Mouse (Mus musculus): ENCODE measurements around the gene Snrnp70. TPM values are rescaled to one million over a fixed set of nuclear protein-coding genes. Genes with fewer than 3 reads are reported as not detected.
A peak's percentile ranks its signal among the peaks of the same experiment; 100 is the strongest.
"Not testable (repeated sequence)": the region's sequence is repeated elsewhere in the genome, so short reads cannot be mapped to it uniquely, and the experiment has no call there.

The Snrnp70 gene
- total RNA-seq, 1 experiment from 2014 or later, result 589 TPM

DNA sequence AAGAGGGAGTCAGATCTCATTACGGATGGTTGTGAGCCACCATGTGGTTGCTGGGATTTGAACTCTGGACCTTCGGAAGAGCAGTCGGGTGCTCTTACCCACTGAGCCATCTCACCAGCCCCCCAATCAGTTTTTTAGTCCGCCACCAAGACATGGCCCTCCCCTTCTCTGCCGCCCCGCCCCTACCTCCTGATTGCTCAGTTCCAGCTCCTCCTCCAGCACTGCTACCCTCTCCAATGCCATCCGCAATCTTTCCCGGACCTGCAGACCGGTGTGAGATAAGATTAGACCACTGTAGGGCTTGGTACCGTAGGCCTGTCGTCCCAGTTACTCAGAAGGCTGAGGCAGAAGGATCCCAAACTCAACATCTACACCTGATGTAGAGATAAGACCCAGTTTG, 36.5 kb downstream of the Snrnp70 start:
- not testable (repeated sequence) for ATAC-seq (replicated peaks in 1 of 2; ENCODE audit: insufficient read depth in 1 of 2, low FRiP score in 2 of 2, low TSS enrichment in 1 of 2, low read depth in 1 of 2, poor library complexity in 2 of 2, severe bottlenecking in 2 of 2)

DNA sequence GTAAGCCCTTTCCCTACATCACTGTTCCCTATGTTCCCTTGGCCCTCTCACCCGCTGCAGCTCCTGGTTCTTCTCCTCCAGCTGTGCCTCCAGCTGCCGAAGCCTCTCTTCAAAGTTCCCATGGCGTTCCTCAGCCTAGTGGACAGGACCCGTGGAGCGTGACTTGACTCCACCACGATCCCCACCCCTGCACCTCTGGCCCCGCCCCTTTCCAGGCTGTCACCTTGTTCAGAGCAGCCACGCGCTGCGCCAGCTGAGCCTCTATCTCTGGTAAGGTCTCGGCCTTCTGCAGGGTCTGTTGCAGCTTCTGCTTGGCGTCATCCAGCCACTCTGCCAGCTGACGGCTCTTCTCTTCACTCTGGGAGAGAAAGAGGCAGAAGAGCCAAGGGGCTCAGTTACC, 39.5 kb downstream of the Snrnp70 start:
- no peak for ATAC-seq (replicated peaks in 1 of 2; ENCODE audit: insufficient read depth in 1 of 2, low FRiP score in 2 of 2, low TSS enrichment in 1 of 2, low read depth in 1 of 2, poor library complexity in 2 of 2, severe bottlenecking in 2 of 2)

DNA sequence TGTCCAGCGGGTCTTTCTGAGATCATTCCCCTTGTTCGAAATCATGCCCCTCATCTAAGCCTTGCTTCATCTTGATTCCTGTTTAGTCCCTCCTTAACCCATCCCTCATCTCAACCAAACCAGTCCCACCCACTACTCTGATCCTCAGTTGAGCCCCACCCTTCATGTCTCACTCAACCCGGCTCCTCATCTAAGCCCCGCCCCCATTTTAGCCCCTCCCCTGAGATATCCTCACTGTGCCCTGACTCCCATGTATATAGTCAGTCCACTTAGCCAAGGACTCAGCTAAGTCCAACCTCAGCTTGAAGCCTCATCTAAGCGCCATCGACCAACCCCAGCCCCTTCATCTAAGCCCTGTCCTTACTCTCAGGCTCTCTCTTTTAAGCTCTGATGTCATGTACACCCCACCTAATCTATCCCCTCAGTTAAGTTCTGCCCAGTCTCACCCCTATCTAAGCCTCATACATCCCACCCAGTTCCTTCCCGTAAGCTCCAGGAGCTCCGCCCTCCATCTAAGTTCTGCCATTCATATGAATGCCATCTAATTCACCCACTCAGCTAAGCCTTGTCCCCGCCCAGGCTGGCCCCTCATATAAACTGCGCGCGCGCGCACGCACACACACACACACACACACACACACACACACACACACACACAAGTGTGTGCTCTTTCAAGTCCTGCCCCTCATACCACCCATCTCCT, 40.1 kb downstream of the Snrnp70 start:
- ATAC-seq (replicated peaks in 1 of 2; ENCODE audit: insufficient read depth in 1 of 2, low FRiP score in 2 of 2, low TSS enrichment in 1 of 2, low read depth in 1 of 2, poor library complexity in 2 of 2, severe bottlenecking in 2 of 2), result no peak

DNA sequence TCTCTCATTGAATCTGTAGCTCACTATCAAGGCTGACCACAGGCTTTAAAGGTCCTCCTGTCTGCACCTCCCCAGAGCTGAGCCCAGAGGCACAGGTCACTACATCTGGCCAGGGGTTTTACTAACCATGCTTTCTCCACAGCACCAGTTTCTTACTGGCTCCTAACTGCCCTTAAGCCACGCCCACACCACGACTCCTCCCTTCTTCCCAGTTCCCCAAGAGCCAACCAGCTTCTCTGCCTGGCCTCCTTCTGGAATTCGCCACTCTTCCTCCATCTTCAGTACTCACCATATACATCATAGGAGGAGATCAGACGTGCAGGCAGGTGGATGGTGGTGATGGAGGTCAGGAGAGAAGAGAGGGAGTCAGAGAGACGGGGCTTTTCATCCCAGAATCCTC, 42.5 kb downstream of the Snrnp70 start:
- no peak for ATAC-seq (replicated peaks in 1 of 2; ENCODE audit: insufficient read depth in 1 of 2, low FRiP score in 2 of 2, low TSS enrichment in 1 of 2, low read depth in 1 of 2, poor library complexity in 2 of 2, severe bottlenecking in 2 of 2)

DNA sequence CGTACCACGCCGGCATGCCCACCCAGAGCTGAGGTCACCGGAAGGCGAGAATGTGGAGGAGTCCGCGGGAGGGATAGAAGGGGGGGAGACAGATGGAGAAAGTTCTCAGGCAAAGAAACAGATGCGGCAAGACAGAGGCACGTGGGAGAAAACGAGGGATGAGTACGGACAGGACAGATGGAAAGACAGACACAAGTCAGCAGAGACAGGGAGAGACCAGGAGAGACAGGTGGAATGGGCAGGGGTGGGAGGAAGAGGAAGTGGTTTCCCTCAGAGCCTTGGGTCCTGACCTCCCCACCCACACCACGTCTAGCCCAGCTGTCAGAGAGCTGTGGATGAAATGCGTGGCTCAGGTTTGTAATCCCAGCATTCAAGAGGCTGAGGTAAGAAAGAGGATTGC, 48.6 kb downstream of the Snrnp70 start:
- 0 out of 4 replicates have a peak, but pooled peaks of 1 of the 2 experiments have one; percentile 17 for ATAC-seq (replicated peaks in 1 of 2; ENCODE audit: insufficient read depth in 1 of 2, low FRiP score in 2 of 2, low TSS enrichment in 1 of 2, low read depth in 1 of 2, poor library complexity in 2 of 2, severe bottlenecking in 2 of 2)

DNA sequence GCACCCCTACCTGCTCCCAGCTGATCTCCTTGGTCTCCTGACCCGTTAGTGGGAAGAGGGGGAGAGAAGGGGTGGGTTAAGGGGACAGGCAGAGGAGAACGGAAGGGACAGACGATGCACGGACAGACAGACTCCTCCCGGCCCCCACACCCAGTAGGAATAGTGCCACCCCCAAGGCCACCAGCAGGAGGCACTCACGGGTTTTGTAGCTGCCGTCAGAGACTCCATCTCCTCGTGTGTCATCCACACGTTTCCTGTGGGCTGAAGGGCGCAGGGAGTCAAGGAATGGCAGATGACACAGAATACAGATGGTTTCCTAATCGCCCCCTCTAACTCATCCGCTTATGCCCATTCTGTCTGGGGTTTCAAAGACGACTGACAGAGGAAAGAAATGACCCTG, 52.0 kb downstream of the Snrnp70 start:
- ATAC-seq (replicated peaks in 1 of 2; ENCODE audit: insufficient read depth in 1 of 2, low FRiP score in 2 of 2, low TSS enrichment in 1 of 2, low read depth in 1 of 2, poor library complexity in 2 of 2, severe bottlenecking in 2 of 2), result no peak

DNA sequence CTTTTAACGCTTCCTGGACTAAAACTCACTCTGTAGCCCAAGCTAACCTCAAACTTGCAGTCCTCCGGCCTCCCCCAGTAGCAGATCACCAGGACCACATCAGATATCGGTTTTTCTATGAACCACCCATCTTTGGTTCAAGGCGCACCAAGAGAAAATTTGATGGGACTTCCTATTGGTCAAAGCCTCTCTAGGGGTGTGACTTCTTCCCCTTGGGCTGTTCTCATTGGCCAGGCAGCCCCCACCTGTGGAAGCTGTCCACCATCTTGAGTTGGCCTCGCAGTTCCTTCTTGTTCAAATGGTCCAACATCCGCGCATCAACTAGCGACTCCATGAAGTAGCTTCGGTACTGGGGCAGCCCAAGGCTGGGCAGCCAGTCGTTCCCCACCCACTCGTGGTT, 53.5 kb downstream of the Snrnp70 start:
- ATAC-seq (replicated peaks in 1 of 2; ENCODE audit: insufficient read depth in 1 of 2, low FRiP score in 2 of 2, low TSS enrichment in 1 of 2, low read depth in 1 of 2, poor library complexity in 2 of 2, severe bottlenecking in 2 of 2), result no peak

DNA sequence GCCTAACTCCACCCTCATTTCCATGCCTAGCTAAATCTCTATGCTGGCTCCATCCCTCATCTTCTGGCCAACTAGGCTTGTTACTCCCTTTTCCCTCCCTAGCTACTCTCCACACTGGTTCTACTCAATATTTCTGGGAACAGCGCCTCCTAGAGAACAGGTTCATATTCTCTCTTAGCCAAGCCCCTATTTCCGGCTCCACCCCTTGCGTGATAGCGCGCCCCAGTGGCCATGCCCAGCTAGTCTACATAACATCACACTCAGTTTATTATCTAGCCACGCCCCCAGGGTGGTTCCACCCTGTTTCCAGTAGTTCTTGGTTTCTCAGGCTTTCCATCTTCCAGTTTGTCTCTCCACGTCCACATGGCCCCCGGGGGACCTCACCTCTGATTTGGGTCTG, 54.2 kb downstream of the Snrnp70 start:
- peak; percentile 57 to 58 for ATAC-seq (replicated peaks in 1 of 2; ENCODE audit: insufficient read depth in 1 of 2, low FRiP score in 2 of 2, low TSS enrichment in 1 of 2, low read depth in 1 of 2, poor library complexity in 2 of 2, severe bottlenecking in 2 of 2)

DNA sequence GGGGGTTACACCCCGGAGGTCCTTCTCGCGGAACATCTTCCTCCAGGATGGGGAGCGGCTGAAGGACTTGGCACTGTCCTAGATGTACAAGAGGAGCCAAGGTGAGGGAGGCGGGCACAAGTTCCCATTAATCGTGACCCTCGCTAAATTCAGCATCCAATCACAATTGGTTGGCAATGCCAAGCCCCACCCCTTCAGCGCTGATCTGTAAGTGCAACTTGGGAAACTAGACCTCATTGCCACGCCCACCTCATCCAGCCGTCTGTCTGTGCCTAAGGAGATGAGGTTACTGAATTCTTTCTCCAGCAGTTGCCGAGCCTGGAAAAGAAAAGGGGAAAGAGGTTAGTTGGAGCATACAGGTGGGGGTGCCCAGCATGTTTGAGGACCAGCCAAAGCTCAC, 54.9 kb downstream of the Snrnp70 start:
- ATAC-seq (replicated peaks in 1 of 2; ENCODE audit: insufficient read depth in 1 of 2, low FRiP score in 2 of 2, low TSS enrichment in 1 of 2, low read depth in 1 of 2, poor library complexity in 2 of 2, severe bottlenecking in 2 of 2), result no peak

DNA sequence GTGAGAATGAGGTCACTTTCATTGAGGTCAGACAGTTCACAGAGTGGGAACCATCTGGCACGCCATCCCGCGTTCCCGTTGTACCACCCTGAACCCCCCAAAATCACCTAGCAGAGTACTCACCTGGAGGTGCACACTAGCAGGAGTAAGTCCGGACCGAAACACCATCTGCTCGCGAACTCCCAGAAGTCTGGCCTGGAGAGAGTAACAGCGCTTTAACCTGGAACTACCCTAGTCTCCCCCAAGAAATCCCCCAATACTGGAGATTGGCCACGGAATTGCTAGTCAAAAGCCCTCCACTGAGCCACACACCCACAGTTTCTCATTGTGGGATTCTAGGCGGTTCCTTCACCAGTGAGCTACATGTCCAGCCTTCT, 55.5 kb downstream of the Snrnp70 start:
- ATAC-seq (replicated peaks in 1 of 2; ENCODE audit: insufficient read depth in 1 of 2, low FRiP score in 2 of 2, low TSS enrichment in 1 of 2, low read depth in 1 of 2, poor library complexity in 2 of 2, severe bottlenecking in 2 of 2), result no peak

DNA sequence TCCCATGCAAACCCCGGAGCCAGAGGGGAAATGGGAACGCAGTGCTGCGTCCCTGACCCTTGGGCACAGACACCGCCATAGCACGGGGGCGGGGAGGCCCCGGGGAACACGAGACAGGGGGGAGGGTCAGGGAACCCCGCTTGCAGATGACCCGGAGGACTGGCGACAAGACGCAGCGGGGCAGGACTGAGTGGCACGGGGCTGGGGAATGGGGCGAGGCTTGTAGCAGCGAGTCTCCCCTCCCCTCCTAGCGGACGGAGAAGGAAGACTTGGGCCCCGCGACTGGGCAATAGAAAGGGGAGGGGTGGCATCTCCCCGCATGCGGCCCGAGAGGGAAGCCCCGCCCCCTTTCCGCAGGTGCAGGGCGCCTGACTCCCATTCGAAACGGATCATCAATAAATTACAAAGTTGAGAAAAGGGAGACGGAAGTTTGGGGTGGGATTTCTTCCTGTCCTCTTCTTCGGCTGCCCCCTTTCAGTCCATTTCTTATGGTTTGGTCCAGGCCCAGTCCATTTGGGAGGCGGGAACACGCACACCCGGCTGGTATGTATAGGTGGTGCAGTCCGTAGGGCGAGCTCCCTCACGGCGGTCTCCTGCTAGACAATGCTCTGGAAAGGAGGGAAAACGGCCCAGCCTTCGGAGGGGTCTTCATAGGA, 56.0 kb downstream of the Snrnp70 start:
- ATAC-seq (replicated peaks in 1 of 2; ENCODE audit: insufficient read depth in 1 of 2, low FRiP score in 2 of 2, low TSS enrichment in 1 of 2, low read depth in 1 of 2, poor library complexity in 2 of 2, severe bottlenecking in 2 of 2), result peak; percentile 64 to 75

DNA sequence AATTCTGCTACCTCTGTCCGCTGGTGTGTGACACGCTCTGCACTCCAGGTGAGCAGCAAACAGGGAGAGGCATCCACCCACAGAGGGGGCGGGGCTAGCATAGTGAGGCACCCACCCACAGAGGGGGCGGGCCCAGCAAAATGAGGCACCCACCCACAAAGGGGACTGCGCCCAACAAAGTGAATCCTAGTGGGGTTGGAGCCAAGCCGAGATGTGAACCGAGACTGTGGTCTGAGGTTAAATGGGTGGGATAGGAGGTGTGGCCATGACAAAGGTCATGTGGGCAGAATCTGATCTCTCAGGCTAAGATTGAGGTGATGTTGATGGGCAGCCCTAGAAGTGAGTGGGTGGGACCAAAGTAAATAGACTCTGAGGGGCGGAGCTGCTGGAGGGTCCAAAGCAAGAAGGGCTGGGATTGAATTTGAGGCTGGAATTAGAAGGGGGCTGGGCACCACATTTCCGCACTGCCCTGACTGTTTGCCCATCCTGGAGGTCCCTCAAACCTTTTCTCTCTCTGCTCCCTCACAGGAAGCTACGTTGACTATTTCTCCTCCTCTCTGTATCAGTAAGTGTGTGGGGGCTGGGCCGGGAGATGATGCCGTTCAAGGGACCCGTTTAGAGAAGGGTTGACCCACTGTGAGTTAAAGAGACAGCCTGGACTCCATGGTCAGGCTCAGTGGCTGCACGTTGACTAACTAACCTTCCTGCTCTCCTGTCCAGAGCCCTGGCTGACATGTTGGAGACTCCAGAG, 57.2 kb downstream of the Snrnp70 start:
- 0 out of 4 replicates have a peak, but pooled peaks of 1 of the 2 experiments have one; percentile 6 for ATAC-seq (replicated peaks in 1 of 2; ENCODE audit: insufficient read depth in 1 of 2, low FRiP score in 2 of 2, low TSS enrichment in 1 of 2, low read depth in 1 of 2, poor library complexity in 2 of 2, severe bottlenecking in 2 of 2)

DNA sequence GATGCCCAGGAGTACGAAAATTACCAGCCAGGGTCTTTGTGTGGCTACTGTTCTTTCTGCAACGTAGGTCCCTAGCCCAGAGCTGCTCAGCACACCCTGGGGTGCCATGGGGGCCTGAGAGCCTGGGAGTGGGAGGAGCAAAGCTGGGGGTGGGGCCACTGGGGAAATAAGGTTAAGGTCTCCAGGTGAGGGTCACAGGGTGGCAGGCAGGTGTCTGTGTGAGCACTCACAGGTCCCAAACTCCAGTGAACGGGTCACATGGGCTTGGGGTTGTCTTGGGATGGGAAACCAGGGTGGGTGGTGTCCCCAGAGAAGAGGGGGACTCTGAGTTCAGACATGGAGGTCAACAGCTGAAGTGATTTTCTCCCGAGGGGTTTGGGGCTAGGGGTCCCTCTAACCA, 58.1 kb downstream of the Snrnp70 start:
- ATAC-seq (replicated peaks in 1 of 2; ENCODE audit: insufficient read depth in 1 of 2, low FRiP score in 2 of 2, low TSS enrichment in 1 of 2, low read depth in 1 of 2, poor library complexity in 2 of 2, severe bottlenecking in 2 of 2), result no peak

DNA sequence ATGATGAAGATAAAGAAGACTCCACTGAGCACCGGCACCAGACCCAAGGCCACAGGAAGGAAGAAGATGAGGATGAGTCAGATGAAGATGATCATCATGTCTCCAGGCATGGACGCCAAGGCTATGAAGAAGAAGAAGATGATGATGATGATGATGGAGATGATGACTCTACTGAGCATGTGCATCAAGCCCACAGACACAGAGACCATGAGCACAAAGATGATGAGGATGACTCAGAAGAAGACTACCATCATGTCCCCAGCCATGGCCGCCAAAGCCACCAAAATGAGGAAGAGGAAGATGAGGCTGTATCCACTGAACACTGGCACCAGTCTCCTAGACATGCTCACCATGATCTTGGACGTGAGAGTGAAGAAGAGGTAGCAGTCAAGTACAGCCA, 59.2 kb downstream of the Snrnp70 start:
- ATAC-seq (replicated peaks in 1 of 2; ENCODE audit: insufficient read depth in 1 of 2, low FRiP score in 2 of 2, low TSS enrichment in 1 of 2, low read depth in 1 of 2, poor library complexity in 2 of 2, severe bottlenecking in 2 of 2), result no peak

DNA sequence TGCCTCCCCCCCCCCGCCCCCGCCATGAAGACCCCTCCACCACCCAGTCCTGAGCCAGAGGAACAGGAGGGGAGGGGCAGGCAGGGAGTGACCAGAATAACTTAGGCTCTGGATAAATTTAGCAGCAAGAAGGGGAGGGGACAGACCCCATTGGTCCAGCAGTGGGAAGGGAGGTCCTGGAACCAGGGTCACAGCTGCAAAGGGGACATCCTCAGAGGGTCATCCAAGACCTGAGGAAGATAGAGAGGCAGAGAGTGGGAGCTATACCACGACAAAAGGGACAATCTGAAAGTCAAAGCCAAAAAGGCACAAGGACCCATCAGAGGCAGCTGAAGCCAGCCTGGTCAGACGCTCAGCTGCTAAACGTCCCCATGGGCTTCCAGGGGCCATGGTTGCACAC, 60.5 kb downstream of the Snrnp70 start, which contains the start of gene Hrc:
TSS of gene Hrc (plus strand) at position 235 of the 400 bp plus-strand sequence.
- no peak for ATAC-seq (replicated peaks in 1 of 2; ENCODE audit: insufficient read depth in 1 of 2, low FRiP score in 2 of 2, low TSS enrichment in 1 of 2, low read depth in 1 of 2, poor library complexity in 2 of 2, severe bottlenecking in 2 of 2)

DNA sequence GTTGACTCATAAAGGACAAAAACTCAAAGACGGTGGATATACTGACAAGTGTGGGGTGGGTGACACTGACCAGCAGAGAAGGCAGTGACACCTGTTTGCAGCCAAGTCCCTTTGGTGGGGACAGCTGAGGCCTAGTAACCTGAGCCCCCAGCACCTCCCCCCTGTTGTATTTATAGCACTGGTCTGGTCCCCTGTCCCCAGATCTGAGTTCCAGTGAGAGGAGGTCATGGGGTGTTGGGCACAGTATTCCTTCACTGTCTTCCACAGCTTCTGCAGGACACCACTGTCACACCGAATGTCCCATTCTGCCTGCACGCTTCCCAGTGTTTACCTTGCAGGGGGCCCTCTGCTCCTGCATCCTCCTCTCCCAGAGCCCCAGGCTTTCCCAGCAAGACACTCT, 60.9 kb downstream of the Snrnp70 start:
- no peak for ATAC-seq (replicated peaks in 1 of 2; ENCODE audit: insufficient read depth in 1 of 2, low FRiP score in 2 of 2, low TSS enrichment in 1 of 2, low read depth in 1 of 2, poor library complexity in 2 of 2, severe bottlenecking in 2 of 2)

DNA sequence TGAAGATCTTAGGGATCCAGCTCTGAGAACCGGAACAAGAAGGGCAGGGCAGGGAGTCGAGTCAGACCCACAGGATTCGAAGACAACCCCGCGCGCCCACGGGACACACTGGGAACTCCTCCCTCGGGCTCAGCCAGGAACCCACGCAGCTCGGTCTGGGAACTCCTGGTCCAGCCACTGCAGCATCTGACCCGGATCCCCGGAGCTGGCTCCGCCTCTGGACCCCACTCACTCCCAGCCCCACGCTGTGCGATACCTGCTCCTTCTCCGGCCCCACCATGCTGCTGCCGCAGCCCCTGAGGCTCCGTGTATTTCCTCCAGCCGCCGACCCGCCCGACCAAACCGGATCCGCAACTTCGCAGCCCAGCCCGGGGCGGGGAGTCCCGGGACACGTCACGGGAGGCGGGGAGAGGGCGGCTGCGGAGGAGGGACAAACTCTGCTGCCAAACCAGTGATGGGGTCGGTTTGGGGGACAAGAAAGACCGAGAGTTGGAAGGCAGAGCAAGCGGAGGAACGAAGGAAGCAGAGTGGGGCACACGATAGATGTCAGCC, 62.0 kb downstream of the Snrnp70 start, which contains the start of gene Trpm4:
TSS of gene Trpm4 (minus strand) at position 350 of the 552 bp plus-strand sequence.
- peak; percentile 78 to 81 for ATAC-seq (replicated peaks in 1 of 2; ENCODE audit: insufficient read depth in 1 of 2, low FRiP score in 2 of 2, low TSS enrichment in 1 of 2, low read depth in 1 of 2, poor library complexity in 2 of 2, severe bottlenecking in 2 of 2)
